Mouse (Mus musculus): ENCODE data around the gene Tor1aip1.
"Not testable (repeated sequence)": the region's sequence is repeated elsewhere in the genome, so short reads cannot be mapped to it uniquely, and the experiment has no call there.

DNA sequence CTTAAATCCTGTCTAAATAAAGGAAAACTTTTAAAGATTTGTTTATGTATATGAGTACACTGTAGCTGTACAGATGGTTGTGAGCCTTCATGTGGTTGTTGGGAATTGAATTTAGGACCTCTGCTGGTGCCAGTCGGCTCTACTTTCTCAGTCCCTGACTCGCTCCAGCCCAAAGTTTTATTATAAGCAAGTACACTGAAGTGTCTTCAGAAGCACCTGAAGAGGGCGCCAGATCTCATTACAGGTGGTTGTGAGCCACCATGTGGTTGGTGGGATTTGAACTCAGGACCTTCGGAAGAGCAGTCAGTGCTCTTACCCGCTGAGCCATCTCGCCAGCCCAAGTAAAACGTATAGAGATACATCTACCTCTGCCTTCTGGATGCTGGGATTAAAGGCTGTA lies 3.7 kb upstream of the Tor1aip1 start:
- TF ChIP-seq E2F4 (IDR thresholded peaks at IDR 0.05; ENCODE audit: insufficient replicate concordance, low read depth, low read length); TCF12 (IDR thresholded peaks at IDR 0.05; ENCODE audit: low read depth, low read length); POLR2A (IDR thresholded peaks at IDR 0.05; ENCODE audit: low read depth, low read length); JUN (IDR thresholded peaks at IDR 0.05; ENCODE audit: insufficient read depth, low read depth, low read length); CHD1 (IDR thresholded peaks at IDR 0.05; ENCODE audit: low read depth, low read length); USF1 (IDR thresholded peaks at IDR 0.05; ENCODE audit: low read depth, low read length); KAT2A (IDR thresholded peaks at IDR 0.05; ENCODE audit: insufficient replicate concordance, low read length); MAZ (IDR thresholded peaks at IDR 0.05; ENCODE audit: low read depth, low read length); EP300 (IDR thresholded peaks at IDR 0.05; ENCODE audit: low read length); ZMIZ1 (IDR thresholded peaks at IDR 0.05; ENCODE audit: low read depth, low read length); MAFK (IDR thresholded peaks at IDR 0.05; ENCODE audit: insufficient replicate concordance, low read length); JUND (conservative IDR thresholded peaks at IDR 0.05; ENCODE audit: low read depth, low read length); RAD21 (IDR thresholded peaks at IDR 0.05; ENCODE audit: low read depth, low read length): not testable (repeated sequence)
- peak; percentile 26 to 57; a peak in 2 of 4 replicates for TF ChIP-seq CTCF (conservative IDR thresholded peaks at IDR 0.05 in 1 of 2, IDR thresholded peaks at IDR 0.05 in 1 of 2; ENCODE audit: low read depth in 2 of 2, low read length in 2 of 2)
